Mouse (Mus musculus): ENCODE measurements around the gene Gm7247. TPM values are rescaled to one million over a fixed set of nuclear protein-coding genes. Genes with fewer than 3 reads are reported as not detected.
"Not testable (repeated sequence)": the region's sequence is repeated elsewhere in the genome, so short reads cannot be mapped to it uniquely, and the experiment has no call there.

Gene Gm7247
- polyA plus RNA-seq, 1 experiment from 2014 or later = not detected

DNA sequence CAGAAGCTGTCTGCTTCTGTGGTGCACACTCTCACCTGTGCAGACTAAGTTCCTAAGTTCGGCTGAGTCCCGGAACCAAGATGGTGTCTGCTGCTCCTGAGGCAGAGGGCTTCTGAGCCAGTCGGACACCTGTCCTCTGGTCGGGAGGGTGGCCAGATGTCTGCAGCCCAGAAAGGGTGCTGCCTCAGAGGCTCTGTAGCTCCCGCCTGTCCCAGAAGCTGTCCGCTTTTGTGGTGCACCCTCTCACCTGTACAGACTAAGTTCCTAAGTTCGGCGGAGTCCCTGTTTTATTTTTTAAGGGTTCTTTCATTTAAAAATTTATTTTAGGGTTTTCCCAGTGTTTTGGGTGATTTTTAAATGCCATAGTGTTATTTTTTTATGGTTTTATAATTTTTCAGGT is 145.9 kb downstream of the Gm7247 start:
- Histone ChIP-seq H3K27ac (no peak overlapping the region), H3K4me1 (no peaks in the 10 kb centered on the region), H3K4me3 (no peak overlapping the region), H3K27me3 (ENCODE audit: insufficient read depth, poor library complexity, severe bottlenecking) (no peaks in the 10 kb centered on the region), H3K36me3 (no peaks in the 10 kb centered on the region), H3K9me3 (no peaks in the 10 kb centered on the region)
- 88% methylated on average over 8 of the region's 8 CpGs for WGBS
- DNase-seq (ENCODE audit: low spot score) = no peak

DNA sequence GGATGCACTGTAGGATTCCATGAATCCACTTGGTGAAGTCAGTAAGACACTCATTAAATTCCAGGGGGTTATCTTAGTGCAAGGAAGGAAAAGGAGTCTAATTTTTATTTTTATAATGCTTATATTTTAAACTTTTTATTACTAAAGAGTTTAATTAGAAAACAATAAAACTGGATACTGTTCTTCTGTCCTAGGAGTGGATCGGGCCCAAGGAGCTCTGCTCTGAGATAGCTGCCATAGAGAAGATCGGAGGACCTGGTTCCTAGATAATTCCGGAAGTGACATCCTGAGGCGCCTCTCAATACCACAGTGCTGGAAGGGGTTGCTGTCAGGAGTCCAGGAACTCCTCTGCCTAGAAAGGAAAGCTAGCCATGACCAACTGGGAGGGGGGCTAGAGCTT is 190.9 kb downstream of the Gm7247 start, which contains the start of gene Gm5622:
Gene Gm5622 (plus strand): TSS at position 301 of the 400 bp plus-strand sequence.
- no peak within 1 kb of the TSS for H3K4me3 ChIP-seq
- WGBS = 83% methylated on average over 4 of the region's 4 CpGs
- H3K36me3 ChIP-seq = no peaks in the 10 kb centered on the region
- no peak for DNase-seq (ENCODE audit: low spot score)
- no peaks in the 10 kb centered on the region for H3K4me1 ChIP-seq
- H3K9me3 ChIP-seq = no peaks in the 10 kb centered on the region
- H3K27me3 ChIP-seq (ENCODE audit: insufficient read depth, poor library complexity, severe bottlenecking) = no peaks in the 10 kb centered on the region
- no peak within 1 kb of the TSS for H3K27ac ChIP-seq

DNA sequence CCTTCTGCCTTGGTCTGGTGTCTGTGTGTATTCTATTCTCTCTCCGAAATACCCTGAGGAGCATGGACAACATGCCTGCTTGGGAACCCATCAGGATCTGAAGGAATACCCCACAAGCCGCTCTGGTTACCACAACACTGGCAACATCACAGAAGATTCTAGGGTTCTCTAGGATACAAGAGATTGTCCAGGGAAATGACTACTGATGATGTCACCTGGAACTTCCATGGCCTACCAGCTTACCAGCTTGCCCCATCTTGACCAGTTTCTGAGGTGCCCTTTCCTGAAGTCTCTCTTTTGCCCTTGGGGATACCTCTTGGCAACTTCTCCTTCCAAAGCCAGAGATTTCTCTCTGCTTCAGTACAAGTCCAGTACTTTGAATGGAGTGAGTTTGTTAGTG is 212.4 kb downstream of the Gm7247 start, which contains the start of gene Gm17175:
Gene Gm17175 (minus strand): TSS at position 101 of the 400 bp plus-strand sequence.
- 88% methylated on average over 2 of the region's 2 CpGs for WGBS
- H3K4me3 ChIP-seq; H3K9me3 ChIP-seq; DNase-seq (ENCODE audit: low spot score); H3K27me3 ChIP-seq (ENCODE audit: insufficient read depth, poor library complexity, severe bottlenecking); H3K36me3 ChIP-seq; H3K27ac ChIP-seq; H3K4me1 ChIP-seq: not testable (repeated sequence)

DNA sequence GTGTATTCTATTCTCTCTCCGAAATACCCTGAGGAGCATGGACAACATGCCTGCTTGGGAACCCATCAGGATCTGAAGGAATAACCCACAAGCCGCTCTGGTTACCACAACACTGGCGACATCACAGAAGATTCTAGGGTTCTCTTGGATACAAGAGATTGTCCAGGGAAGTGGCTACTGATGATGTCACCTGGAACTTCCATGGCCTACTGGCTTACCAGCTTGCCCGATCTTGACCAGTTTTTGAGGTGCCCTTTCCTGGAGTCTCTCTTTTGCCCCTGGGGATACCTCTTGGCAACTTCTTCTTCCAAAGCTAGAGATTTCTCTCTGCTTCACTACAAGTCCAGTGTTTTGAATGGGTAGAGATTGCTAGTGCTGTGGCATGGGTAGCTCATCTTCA is 230.5 kb downstream of the Gm7247 start, which contains the start of gene Gm17174:
Gene Gm17174 (minus strand): TSS at position 101 of the 400 bp plus-strand sequence.
- H3K9me3 ChIP-seq; H3K27me3 ChIP-seq (ENCODE audit: insufficient read depth, poor library complexity, severe bottlenecking); H3K27ac ChIP-seq; H3K4me1 ChIP-seq; H3K4me3 ChIP-seq; H3K36me3 ChIP-seq; DNase-seq (ENCODE audit: low spot score): not testable (repeated sequence)
- WGBS = 80% methylated on average over 4 of the region's 4 CpGs

DNA sequence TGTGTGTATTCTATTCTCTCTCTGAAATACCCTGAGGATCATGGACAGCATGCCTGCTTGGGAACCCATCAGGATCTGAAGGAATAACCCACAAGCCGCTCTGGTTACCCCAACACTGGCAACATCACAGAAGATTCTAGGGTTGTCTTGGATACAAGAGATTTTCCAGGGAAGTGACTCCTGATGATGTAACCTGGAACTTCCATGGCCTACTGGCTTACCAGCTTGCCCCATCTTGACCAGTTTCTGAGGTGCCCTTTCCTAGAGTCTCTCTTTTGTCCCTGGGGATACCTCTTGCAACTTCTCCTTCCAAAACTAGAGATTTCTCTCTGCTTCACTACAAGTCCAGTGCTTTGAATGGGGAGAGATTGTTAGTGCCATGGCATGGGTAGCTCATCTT is 249.7 kb downstream of the Gm7247 start, which contains the start of gene Gm17078:
Gene Gm17078 (minus strand): TSS at position 101 of the 400 bp plus-strand sequence.
- no peak within 1 kb of the TSS for H3K4me3 ChIP-seq
- H3K4me1 ChIP-seq = no peaks in the 10 kb centered on the region
- H3K27ac ChIP-seq = no peak within 1 kb of the TSS
- DNase-seq (ENCODE audit: low spot score) = no peak
- no peaks in the 10 kb centered on the region for H3K36me3 ChIP-seq
- WGBS = 61% methylated on average over 1 of the region's 1 CpGs
- no peaks in the 10 kb centered on the region for H3K9me3 ChIP-seq
- no peaks in the 10 kb centered on the region for H3K27me3 ChIP-seq (ENCODE audit: insufficient read depth, poor library complexity, severe bottlenecking)

Other genes starting within 250 kb of the Gm7247 start
- 0.13 TPM in 1 of 2 replicates, not detected in the other for gene Eddm3b, start 247.3 kb upstream of the Gm7247 start, polyA plus RNA-seq (2016; fragmentation: Nextera tagmentation; extraction: Ambion mirVana)
- 0.14 and 0.87 TPM in 2 replicates for gene Rnase6, start 237.8 kb upstream of the Gm7247 start, polyA plus RNA-seq (2016; fragmentation: Nextera tagmentation; extraction: Ambion mirVana)
- gene Rnase1, start 215.0 kb upstream of the Gm7247 start, polyA plus RNA-seq (2016; fragmentation: Nextera tagmentation; extraction: Ambion mirVana) = not detected in 2 replicates
- gene Rnase2b, start 199.5 kb upstream of the Gm7247 start, polyA plus RNA-seq (2016; fragmentation: Nextera tagmentation; extraction: Ambion mirVana) = not detected in 2 replicates
- not detected in 2 replicates for gene Ang2, start 162.6 kb upstream of the Gm7247 start, polyA plus RNA-seq (2016; fragmentation: Nextera tagmentation; extraction: Ambion mirVana)
- gene Ear14, start 158.4 kb upstream of the Gm7247 start, polyA plus RNA-seq (2016; fragmentation: Nextera tagmentation; extraction: Ambion mirVana) = not detected in 2 replicates
- gene Rnase2a, start 105.6 kb upstream of the Gm7247 start, polyA plus RNA-seq (2016; fragmentation: Nextera tagmentation; extraction: Ambion mirVana) = not detected in 2 replicates
- not detected in 2 replicates for gene Vmn2r88, start 49.1 kb downstream of the Gm7247 start, polyA plus RNA-seq (2016; fragmentation: Nextera tagmentation; extraction: Ambion mirVana)
- gene Vmn2r89, start 90.1 kb downstream of the Gm7247 start, polyA plus RNA-seq (2016; fragmentation: Nextera tagmentation; extraction: Ambion mirVana) = not detected in 2 replicates
- gene Gm5622, start 191.0 kb downstream of the Gm7247 start, polyA plus RNA-seq (2016; fragmentation: Nextera tagmentation; extraction: Ambion mirVana) = 0.08 TPM in 1 of 2 replicates, not detected in the other
- not detected in 2 replicates for gene Gm17175, start 212.3 kb downstream of the Gm7247 start, polyA plus RNA-seq (2016; fragmentation: Nextera tagmentation; extraction: Ambion mirVana)
- not detected in 2 replicates for gene Gm17174, start 230.4 kb downstream of the Gm7247 start, polyA plus RNA-seq (2016; fragmentation: Nextera tagmentation; extraction: Ambion mirVana)
- gene Gm17078, start 249.6 kb downstream of the Gm7247 start, polyA plus RNA-seq (2016; fragmentation: Nextera tagmentation; extraction: Ambion mirVana) = not detected in 2 replicates

Data from heart, embryonic 10.5 days (tissue).